Mouse (Mus musculus) olfactory bulb, adult 2 months (tissue): Measurements from ENCODE around the gene Nufip2.

Experiments used
- CTCF ChIP-seq: fragments of 200-500 bp; IDR thresholded peaks from 2 replicates; pipeline ENCODE4 v1.5.1; 2012; ENCODE audit warnings: low read depth, mild to moderate bottlenecking, low read length, moderate library complexity; ENCODE audit not compliant: insufficient read depth
- POLR2A ChIP-seq: fragments of 200-500 bp; IDR thresholded peaks from 2 replicates; pipeline ENCODE4 v1.6.1; 2012; ENCODE audit warnings: mild to moderate bottlenecking, low read depth, low read length, moderate library complexity; ENCODE audit not compliant: insufficient read depth

DNA sequence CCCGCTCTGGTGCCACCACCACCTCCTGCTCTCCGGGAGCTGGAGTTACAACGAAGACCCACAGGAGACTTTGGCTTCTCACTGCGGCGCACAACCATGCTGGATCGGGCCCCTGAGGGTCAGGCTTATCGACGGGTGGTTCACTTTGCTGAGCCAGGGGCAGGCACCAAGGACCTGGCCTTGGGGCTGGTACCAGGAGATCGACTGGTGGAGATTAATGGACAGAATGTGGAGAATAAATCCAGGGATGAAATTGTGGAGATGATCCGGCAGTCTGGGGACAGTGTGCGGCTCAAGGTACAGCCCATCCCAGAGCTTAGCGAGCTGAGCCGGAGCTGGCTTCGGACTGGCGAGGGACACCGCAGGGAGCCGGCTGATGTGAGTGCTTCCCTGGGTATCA, 92.0 kb downstream of the Nufip2 start:
- TF ChIP-seq POLR2A (no peak), CTCF (no peak)
